ENCODE assay signal across 24 mouse cellular contexts in the genomic region with DNA sequence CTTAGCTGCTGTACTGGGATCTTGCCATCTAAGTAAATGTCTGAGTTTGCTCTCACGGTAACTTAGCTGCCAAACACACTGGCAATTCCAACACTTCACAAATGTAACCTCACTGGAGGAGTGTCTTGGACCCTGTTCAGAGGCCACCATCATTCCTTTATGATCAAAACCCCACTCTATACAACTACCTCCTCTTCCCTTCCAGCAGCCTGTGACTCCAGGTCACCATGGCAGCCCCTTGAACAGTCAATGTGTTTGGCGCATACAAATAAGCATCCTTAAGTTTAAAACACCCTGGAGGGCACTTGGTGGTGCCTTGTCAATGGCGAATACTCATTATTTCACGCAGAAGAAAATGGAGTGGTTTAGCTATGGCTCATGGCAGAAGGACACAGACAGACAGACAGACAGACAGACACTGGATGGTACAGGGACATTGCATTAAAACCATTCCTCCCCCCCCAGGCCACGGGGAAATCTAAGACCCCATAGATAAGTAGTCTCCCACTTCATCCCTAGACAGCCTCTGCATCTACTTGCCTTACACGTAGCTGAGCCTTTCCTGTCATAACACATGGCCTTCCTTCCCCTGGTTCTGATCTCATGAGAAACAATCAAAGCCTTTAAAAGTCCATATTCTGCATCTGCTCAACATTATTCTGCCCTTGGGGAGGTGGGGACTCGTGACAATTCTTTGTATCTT. TPM values are rescaled to one million over a fixed set of nuclear protein-coding genes. Genes with fewer than 3 reads are reported as not detected.
DNase-seq lines count a peak whose midpoint lies in the region; ATAC-seq and TF ChIP-seq lines count a peak whose summit lies in the region.
"Had no signal": no experiment of that assay in that cellular context is flagged by ENCODE, and none has a peak within 500 bp of the region (broad histone marks: within the 10 kb centered on the region; RNA-seq: fewer than 3 reads in every experiment).

No protein-coding gene starts in this region.

- H3K36me3 ChIP-seq in forebrain, embryonic 13.5 days (ENCODE audit: poor library complexity, severe bottlenecking), result no peaks in the 10 kb centered on the region
- no peaks in the 10 kb centered on the region for H3K36me3 ChIP-seq in forebrain, embryonic 12.5 days (replicated peaks)
- H3K36me3 ChIP-seq in midbrain, embryonic 14.5 days (ENCODE audit: control insufficient read depth, insufficient read depth, low read length), result no peaks in the 10 kb centered on the region
- H3K36me3 ChIP-seq in midbrain, embryonic 10.5 days, result no peaks in the 10 kb centered on the region
- peaks cover 2 to 6% of the 10 kb centered on the region in 2 experiments; a peak in 3 of 4 replicates for H3K36me3 ChIP-seq in MEL (ENCODE audit: control insufficient read depth in 1 of 2, insufficient read depth in 2 of 2, low read length in 2 of 2)
- H3K36me3 ChIP-seq in midbrain, embryonic 15.5 days (replicated peaks), result no peaks in the 10 kb centered on the region
- H3K36me3 ChIP-seq: intestine, embryonic 15.5 days; limb, embryonic 10.5 days had no signal

- no peak overlapping the region for H3K27ac ChIP-seq in forebrain, embryonic 13.5 days
- no peak overlapping the region for H3K27ac ChIP-seq in forebrain, embryonic 12.5 days
- no peak overlapping the region for H3K27ac ChIP-seq in midbrain, embryonic 14.5 days (replicated peaks; ENCODE audit: low read depth, low read length)
- no peak overlapping the region for H3K27ac ChIP-seq in midbrain, embryonic 10.5 days (replicated peaks)
- no peak overlapping the region for H3K27ac ChIP-seq in MEL (ENCODE audit: control insufficient read depth, low read depth, low read length)
- H3K27ac ChIP-seq in midbrain, embryonic 15.5 days, result no peak overlapping the region
- H3K27ac ChIP-seq: gastrocnemius, adult 2 months; intestine, embryonic 15.5 days; left cerebral cortex, adult 2 months; limb, embryonic 10.5 days had no signal

- no peak for TF ChIP-seq EP300 in MEL (IDR thresholded peaks at IDR 0.05; ENCODE audit: low read depth in 1 of 2, low read length in 2 of 2)

- no peaks in the 10 kb centered on the region for H3K27me3 ChIP-seq in forebrain, embryonic 13.5 days
- no peaks in the 10 kb centered on the region for H3K27me3 ChIP-seq in forebrain, embryonic 12.5 days
- H3K27me3 ChIP-seq in midbrain, embryonic 14.5 days (ENCODE audit: control insufficient read depth, insufficient read depth, low read length), result no peaks in the 10 kb centered on the region
- no peaks in the 10 kb centered on the region for H3K27me3 ChIP-seq in midbrain, embryonic 10.5 days (ENCODE audit: low read depth, poor library complexity, severe bottlenecking)
- H3K27me3 ChIP-seq in MEL (ENCODE audit: control insufficient read depth in 1 of 2, insufficient read depth in 2 of 2, low read length in 2 of 2), result no peaks in the 10 kb centered on the region
- H3K27me3 ChIP-seq in midbrain, embryonic 15.5 days (replicated peaks), result no peaks in the 10 kb centered on the region
- H3K27me3 ChIP-seq: intestine, embryonic 15.5 days had no signal

- WGBS in forebrain, embryonic 13.5 days, result 81% methylated on average over 7 of the region's 7 CpGs
- WGBS in forebrain, embryonic 12.5 days, result 80% methylated on average over 7 of the region's 7 CpGs
- WGBS in midbrain, embryonic 14.5 days, result 82% methylated on average over 7 of the region's 7 CpGs
- 85% methylated on average over 7 of the region's 7 CpGs for WGBS in midbrain, embryonic 10.5 days
- 74% methylated on average over 7 of the region's 7 CpGs for WGBS in midbrain, embryonic 15.5 days

- no peak overlapping the region for H3K9ac ChIP-seq in forebrain, embryonic 13.5 days
- H3K9ac ChIP-seq in forebrain, embryonic 12.5 days, result no peak overlapping the region
- H3K9ac ChIP-seq in midbrain, embryonic 14.5 days (replicated peaks; ENCODE audit: low read length), result no peak overlapping the region
- no peak overlapping the region for H3K9ac ChIP-seq in MEL (ENCODE audit: control insufficient read depth, low read depth, low read length, poor library complexity, severe bottlenecking)
- no peak overlapping the region for H3K9ac ChIP-seq in midbrain, embryonic 15.5 days
- H3K9ac ChIP-seq: intestine, embryonic 15.5 days; liver, postnatal 0 days had no signal

- intact Hi-C loops in heart, postnatal 25 days (cut with DNase I), result no loop called here

- H3K4me3 ChIP-seq in forebrain, embryonic 13.5 days, result no peak overlapping the region
- H3K4me3 ChIP-seq in forebrain, embryonic 12.5 days (replicated peaks), result no peak overlapping the region
- no peak overlapping the region for H3K4me3 ChIP-seq in midbrain, embryonic 14.5 days (replicated peaks; ENCODE audit: low read depth, low read length)
- H3K4me3 ChIP-seq in midbrain, embryonic 10.5 days, result no peak overlapping the region
- no peak overlapping the region for H3K4me3 ChIP-seq in MEL (ENCODE audit: control insufficient read depth in 1 of 2, insufficient read depth in 1 of 2, low read depth in 2 of 2, low read length in 2 of 2)
- H3K4me3 ChIP-seq in midbrain, embryonic 15.5 days, result no peak overlapping the region
- H3K4me3 ChIP-seq: gastrocnemius, adult 2 months; intestine, embryonic 15.5 days; left cerebral cortex, adult 2 months; limb, embryonic 10.5 days had no signal

- ATAC-seq in forebrain, embryonic 13.5 days, result 0 out of 2 replicates have a peak, but pooled peaks have one; percentile 24
- no peak for ATAC-seq in forebrain, embryonic 12.5 days (ENCODE audit: low FRiP score)
- ATAC-seq in midbrain, embryonic 14.5 days (ENCODE audit: low FRiP score, low TSS enrichment), result peak; percentile 37; the same call in 1 of the 2 replicates
- peak; percentile 80 for ATAC-seq in midbrain, embryonic 15.5 days (replicated peaks)
- ATAC-seq: intestine, embryonic 15.5 days; liver, postnatal 0 days had no signal

- TF ChIP-seq CTCF in MEL (IDR thresholded peaks at IDR 0.05 in 2 of 3, conservative IDR thresholded peaks at IDR 0.05 in 1 of 3; ENCODE audit: control insufficient read depth in 1 of 3, insufficient read depth in 1 of 3, low read depth in 2 of 3, low read length in 3 of 3, poor library complexity in 1 of 3, severe bottlenecking in 1 of 3), result no peak

- H3K79me2 ChIP-seq in MEL (ENCODE audit: control insufficient read depth, insufficient read depth, low read length, poor library complexity), result no peaks in the 10 kb centered on the region

- peaks cover 6% of the 10 kb centered on the region; the same call in 1 of the 2 replicates for H3K4me1 ChIP-seq in forebrain, embryonic 13.5 days
- H3K4me1 ChIP-seq in forebrain, embryonic 12.5 days, result no peaks in the 10 kb centered on the region
- no peaks in the 10 kb centered on the region for H3K4me1 ChIP-seq in midbrain, embryonic 14.5 days (ENCODE audit: control insufficient read depth, insufficient read depth, low read length)
- H3K4me1 ChIP-seq in midbrain, embryonic 10.5 days, result no peaks in the 10 kb centered on the region
- H3K4me1 ChIP-seq in MEL (ENCODE audit: control insufficient read depth in 1 of 2, insufficient read depth in 2 of 2, low read length in 2 of 2), result peaks cover 0 to 6% of the 10 kb centered on the region in 2 experiments; a peak in 3 of 4 replicates
- no peaks in the 10 kb centered on the region for H3K4me1 ChIP-seq in midbrain, embryonic 15.5 days
- H3K4me1 ChIP-seq: intestine, embryonic 15.5 days; limb, embryonic 10.5 days had no signal

- H3K4me2 ChIP-seq in forebrain, embryonic 13.5 days, result no peak overlapping the region
- no peak overlapping the region for H3K4me2 ChIP-seq in forebrain, embryonic 12.5 days
- no peak overlapping the region for H3K4me2 ChIP-seq in midbrain, embryonic 14.5 days (ENCODE audit: low read length)
- H3K4me2 ChIP-seq in midbrain, embryonic 15.5 days, result no peak overlapping the region
- H3K4me2 ChIP-seq: heart, embryonic 11.5 days; intestine, embryonic 15.5 days had no signal

- peak; percentile 24 for DNase-seq in midbrain, embryonic 14.5 days
- no peak for DNase-seq in midbrain, embryonic 10.5 days (ENCODE audit: low spot score)
- DNase-seq in MEL (ENCODE audit: low read depth, low spot score), result no peak
- no peak for DNase-seq in ovary, adult 18-20 months (ENCODE audit: low spot score)
- DNase-seq in heart, postnatal 25 days (ENCODE audit: low spot score), result no peak
- DNase-seq: adrenal gland, postnatal 25 days; cerebellum, adult 11-12 months; cerebellum, postnatal 36 days; gastrocnemius, adult 2 months; heart, postnatal 14 days; kidney, adult 9 months; kidney, postnatal 25 days; liver, postnatal 0 days; lung, postnatal 10 days; retina, postnatal 1 day; right cerebral cortex, postnatal 4 days had no signal

- no peak for TF ChIP-seq POLR2A in MEL (IDR thresholded peaks at IDR 0.05; ENCODE audit: control insufficient read depth in 1 of 2, insufficient read depth in 1 of 2, low read depth in 1 of 2, low read length in 2 of 2, poor library complexity in 1 of 2)

- no peak for TF ChIP-seq RAD21 in MEL (IDR thresholded peaks at IDR 0.05; ENCODE audit: low read depth, low read length)

- H3K9me3 ChIP-seq in forebrain, embryonic 13.5 days (replicated peaks), result no peaks in the 10 kb centered on the region
- H3K9me3 ChIP-seq in forebrain, embryonic 12.5 days, result no peaks in the 10 kb centered on the region
- H3K9me3 ChIP-seq in midbrain, embryonic 14.5 days (ENCODE audit: control insufficient read depth, low read length), result no peaks in the 10 kb centered on the region
- H3K9me3 ChIP-seq in midbrain, embryonic 10.5 days (replicated peaks), result no peaks in the 10 kb centered on the region
- no peaks in the 10 kb centered on the region for H3K9me3 ChIP-seq in MEL (replicated peaks; ENCODE audit: insufficient read depth, low read length)
- H3K9me3 ChIP-seq in midbrain, embryonic 15.5 days, result no peaks in the 10 kb centered on the region
- H3K9me3 ChIP-seq: G1E; intestine, embryonic 15.5 days; limb, embryonic 10.5 days had no signal

TF ChIP-seq in MEL, 35 proteins besides CTCF, POLR2A, EP300 and RAD21:
- TF ChIP-seq ETS1 (IDR thresholded peaks at IDR 0.05; ENCODE audit: low read depth, low read length) (no peak), POLR2AphosphoS2 (IDR thresholded peaks at IDR 0.05; ENCODE audit: low read length) (peak; percentile 16; the same call in 1 of the 2 replicates)

RNA-seq across cellular contexts. Expression of gene Txk, which starts 1.4 kb away (rescaled TPM):
- polyA plus RNA-seq in forebrain, embryonic 13.5 days (2015; fragmentation: Nextera tagmentation; extraction: Ambion mirVana), result 0.08 TPM in 1 of 2 replicates, not detected in the other
- polyA plus RNA-seq in forebrain, embryonic 12.5 days (2016; fragmentation: Nextera tagmentation; extraction: Ambion mirVana), result not detected in 2 replicates
- polyA plus RNA-seq in midbrain, embryonic 14.5 days (2014; fragmentation: Nextera tagmentation; extraction: Ambion mirVana), result 0.12 and 0.13 TPM in 2 replicates
- polyA plus RNA-seq in midbrain, embryonic 10.5 days (2016; fragmentation: Nextera tagmentation; extraction: Ambion mirVana), result 0.06 TPM in 1 of 2 replicates, not detected in the other
- 0.23 and 0.26 TPM in 2 replicates for total RNA-seq in MEL (2012; rRNA removed)
- polyA plus RNA-seq in MEL (2012; ENCODE audit: insufficient read depth in 1 of 2, insufficient read length in 2 of 2, low read depth in 1 of 2, low replicate concordance in 2 of 2, missing spikeins in 1 of 2), result under 1 TPM in 1 of 2 experiments, not detected in 1; 0.10 TPM
- polyA plus RNA-seq in midbrain, embryonic 15.5 days (2015; fragmentation: Nextera tagmentation; extraction: Ambion mirVana), result 0.14 and 0.17 TPM in 2 replicates
- under 1 TPM; 0.08 to 0.14 TPM for total RNA-seq in heart, postnatal 25 days (2021)
- total RNA-seq: adrenal gland, postnatal 25 days had no signal
- polyA plus RNA-seq: G1E; limb, embryonic 10.5 days had no signal
